Mouse (Mus musculus): ENCODE results near the gene Trpm8.

DNA sequence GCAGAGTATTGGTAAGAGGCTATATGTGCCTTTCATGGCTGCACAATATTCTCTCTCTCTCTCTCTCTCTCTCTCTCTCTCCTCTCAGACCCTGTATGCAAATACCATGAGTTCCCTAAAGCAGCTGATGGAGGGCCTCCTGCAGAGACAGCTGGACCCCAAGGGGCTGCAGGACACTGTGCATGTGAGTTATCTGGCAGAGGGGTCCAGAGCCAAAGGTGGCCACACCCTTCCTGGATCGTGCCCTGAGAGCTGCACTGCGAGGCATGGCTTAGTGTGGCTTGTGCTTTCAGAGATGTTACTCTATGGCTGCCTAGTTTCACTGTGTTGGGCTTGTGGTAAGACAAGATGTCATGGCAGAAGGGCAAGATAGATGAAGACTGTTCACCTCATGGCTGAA is 29.8 kb upstream of the Trpm8 start:
- TF ChIP-seq POLR2A (IDR thresholded peaks at IDR 0.05; ENCODE audit: low read depth, low read length) (no peak), CTCF (IDR thresholded peaks at IDR 0.05; ENCODE audit: extremely low read depth, insufficient read depth, insufficient read length, insufficient replicate concordance) (no peak)

Measured in spleen, adult 2 months (tissue).